Mouse (Mus musculus) spleen, adult 2 months (tissue): Measurements from ENCODE around the gene 1810049J17Rik.

Experiments
- CTCF ChIP-seq: fragments of 200-500 bp; IDR thresholded peaks from 2 replicates; pipeline ENCODE4 v1.5.1; 2011; ENCODE audit warnings: mild to moderate bottlenecking, inconsistent platforms; ENCODE audit not compliant: insufficient read depth, insufficient read length, insufficient replicate concordance; ENCODE audit errors: extremely low read depth
- POLR2A ChIP-seq: fragments of 200-500 bp; IDR thresholded peaks from 2 replicates; pipeline ENCODE4 v1.6.1; 2011; ENCODE audit warnings: low read depth, low read length, inconsistent platforms

DNA sequence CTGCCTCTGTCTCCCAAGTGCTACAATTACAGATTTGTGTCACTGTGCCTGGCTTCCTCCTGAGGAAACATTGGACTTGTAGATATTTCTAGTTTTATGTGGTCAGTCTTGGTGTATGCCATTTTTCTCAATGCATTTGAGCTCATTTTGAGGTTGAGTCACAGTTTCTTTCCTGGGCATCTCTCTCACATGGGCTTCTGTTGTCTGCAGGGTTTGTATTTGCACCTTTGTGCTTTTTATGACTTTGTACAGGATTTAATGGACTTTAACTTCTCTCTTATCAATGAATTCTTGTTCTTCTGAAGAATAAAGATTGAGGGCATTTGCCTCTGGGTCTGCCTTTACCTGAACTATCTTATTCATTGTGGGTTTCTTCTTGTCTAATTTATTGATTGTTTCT, 35.8 kb upstream of the 1810049J17Rik start:
- no peak for TF ChIP-seq CTCF
- TF ChIP-seq POLR2A = no peak
